Mouse (Mus musculus) embryonic facial prominence, embryonic 11.5 days (tissue): ENCODE measurements at regions not wholly inside any gene's neighbourhood (a gene's known extent, or its start where the extent isn't known, plus 50 kb on each side); places are given as distances from the start of the nearest gene placed in this dataset.
A peak's percentile ranks its signal among the peaks of the same experiment; 100 is the strongest.

Experiments used
- ATAC-seq: fragments of 200-750 bp; cut with Nextera tagmentation; replicated peaks from 2 replicates; pipeline ENCODE4 v1.8.0; 2017; ENCODE audit warnings: low read depth; ENCODE audit not compliant: insufficient number of reproducible peaks, low FRiP score, low TSS enrichment
- DNase-seq: peaks from one replicate; pipeline ENCODE4 v3.0.0-alpha.2; 2015; ENCODE audit warnings: low spot score
- H3K27ac ChIP-seq: fragments of 300-500 bp; sonication (generic); replicated peaks from 2 replicates; pipeline ENCODE4 v1.5.1; 2014; ENCODE audit warnings: mild to moderate bottlenecking, low read depth, low read length, control low read depth
- H3K27me3 ChIP-seq: fragments of 300-500 bp; sonication (generic); 2 replicates; pipeline ENCODE4 v1.6.1; 2014; ENCODE audit warnings: mild to moderate bottlenecking, low read length, moderate library complexity, mixed read lengths; ENCODE audit not compliant: control insufficient read depth, insufficient read depth
- H3K36me3 ChIP-seq: fragments of 300-500 bp; sonication (generic); replicated peaks from 2 replicates; pipeline ENCODE4 v1.6.1; 2014; ENCODE audit warnings: low read depth, mild to moderate bottlenecking, low read length, moderate library complexity, mixed read lengths; ENCODE audit not compliant: control insufficient read depth, insufficient read depth
- H3K4me1 ChIP-seq: fragments of 300-500 bp; sonication (generic); 2 replicates; pipeline ENCODE4 v1.6.1; 2014; ENCODE audit warnings: low read length, mixed read lengths; ENCODE audit not compliant: control insufficient read depth, insufficient read depth
- H3K4me2 ChIP-seq: fragments of 300-500 bp; sonication (generic); 2 replicates; pipeline ENCODE4 v1.6.1; 2014; ENCODE audit warnings: low read depth, mild to moderate bottlenecking, control low read depth, low read length, moderate library complexity
- H3K4me3 ChIP-seq: fragments of 300-500 bp; sonication (generic); 2 replicates; pipeline ENCODE4 v1.5.1; 2014; ENCODE audit warnings: low read depth, low read length, control low read depth
- H3K9ac ChIP-seq: fragments of 300-500 bp; sonication (generic); replicated peaks from 2 replicates; pipeline ENCODE4 v1.6.1; 2014; ENCODE audit warnings: mild to moderate bottlenecking, control low read depth, low read length
- H3K9me3 ChIP-seq: fragments of 300-500 bp; sonication (generic); replicated peaks from 2 replicates; pipeline ENCODE4 v1.6.1; 2016; ENCODE audit warnings: mild to moderate bottlenecking, low read length, inconsistent platforms, mixed read lengths; ENCODE audit not compliant: control insufficient read depth
- WGBS: fragments of 180-500 bp; shearing (Covaris S2); extraction: QIAGEN DNeasy Blood & Tissue Kit; methylation state at CpG from one replicate; pipeline ENCODE4 v1.1.7; 2014; 5-methylcytosine and 5-hydroxymethylcytosine counted together

GRCm38 (mm10) chr6:126588761-126589160 is 53.5 kb upstream of the Kcna5 start:
- Histone ChIP-seq H3K4me1 (no peaks in the 10 kb centered on the region), H3K4me3 (no peak overlapping the region), H3K36me3 (no peaks in the 10 kb centered on the region), H3K9ac (no peak overlapping the region), H3K27ac (no peak overlapping the region), H3K9me3 (no peaks in the 10 kb centered on the region), H3K27me3 (no peaks in the 10 kb centered on the region), H3K4me2 (no peak overlapping the region)
- whole genome bisulfite sequencing = 93% methylated on average over 5 of the region's 5 CpGs
- ATAC-seq (no peak), DNase-seq (no peak)

- DNase-seq (peak; percentile 64), ATAC-seq (no peak)
- no peaks in the 10 kb centered on the region for H3K36me3 ChIP-seq
- WGBS = 96% methylated on average over 1 of the region's 1 CpGs
- H3K4me1 ChIP-seq = no peaks in the 10 kb centered on the region
- H3K9ac ChIP-seq = no peak overlapping the region
- no peaks in the 10 kb centered on the region for H3K9me3 ChIP-seq
- H3K4me3 ChIP-seq = no peak overlapping the region
- no peak overlapping the region for H3K27ac ChIP-seq
- H3K4me2 ChIP-seq = no peak overlapping the region
- no peaks in the 10 kb centered on the region for H3K27me3 ChIP-seq
Observed at GRCm38 (mm10) chr6:126587476-126587875, 52.3 kb upstream of the Kcna5 start.

GRCm38 (mm10) chr6:126585813-126586212 is 50.6 kb upstream of the Kcna5 start:
- no peaks in the 10 kb centered on the region for H3K9me3 ChIP-seq
- H3K27ac ChIP-seq = no peak overlapping the region
- H3K36me3 ChIP-seq = no peaks in the 10 kb centered on the region
- no peaks in the 10 kb centered on the region for H3K27me3 ChIP-seq
- WGBS = 63% methylated on average over 7 of the region's 7 CpGs
- ATAC-seq (no peak), DNase-seq (no peak)
- no peaks in the 10 kb centered on the region for H3K4me1 ChIP-seq
- H3K4me3 ChIP-seq = no peak overlapping the region
- no peak overlapping the region for H3K4me2 ChIP-seq
- H3K9ac ChIP-seq = no peak overlapping the region
